Mouse (Mus musculus) forebrain, embryonic 11.5 days (tissue): ENCODE data around the gene Itgb2. TPM values are rescaled to one million over a fixed set of nuclear protein-coding genes. Genes with fewer than 3 reads are reported as not detected.
A peak's percentile ranks its signal among the peaks of the same experiment; 100 is the strongest.

Experiments
- ATAC-seq: fragments of 200-750 bp; cut with Nextera tagmentation; replicated peaks from 2 replicates; pipeline ENCODE4 v1.8.0; 2017; ENCODE audit warnings: moderate TSS enrichment; ENCODE audit not compliant: low FRiP score
- DNase-seq: peaks from one replicate; pipeline ENCODE4 v3.0.0-alpha.2; 2017; ENCODE audit warnings: low spot score
- H3K27ac ChIP-seq: fragments of 300-500 bp; sonication (generic); 2 replicates; pipeline ENCODE4 v1.5.1; 2014; ENCODE audit warnings: low read depth, low read length
- H3K27me3 ChIP-seq: fragments of 300-500 bp; sonication (generic); 2 replicates; pipeline ENCODE4 v1.6.1; 2014; ENCODE audit warnings: mild to moderate bottlenecking, low read length, mixed read lengths; ENCODE audit not compliant: control insufficient read depth, insufficient read depth
- H3K36me3 ChIP-seq: fragments of 300-500 bp; sonication (generic); 2 replicates; pipeline ENCODE4 v1.6.1; 2014; ENCODE audit warnings: mild to moderate bottlenecking, low read length, moderate library complexity, mixed read lengths; ENCODE audit not compliant: control insufficient read depth, insufficient read depth
- H3K4me1 ChIP-seq: fragments of 300-500 bp; sonication (generic); replicated peaks from 2 replicates; pipeline ENCODE4 v1.6.1; 2014; ENCODE audit warnings: low read length, mixed read lengths; ENCODE audit not compliant: control insufficient read depth, insufficient read depth
- H3K4me2 ChIP-seq: fragments of 300-500 bp; sonication (generic); 2 replicates; pipeline ENCODE4 v1.6.1; 2014; ENCODE audit warnings: low read depth, mild to moderate bottlenecking, low read length, moderate library complexity, mixed read lengths; ENCODE audit not compliant: severe bottlenecking
- H3K4me3 ChIP-seq: fragments of 300-500 bp; sonication (generic); 2 replicates; pipeline ENCODE4 v1.5.1; 2014; ENCODE audit warnings: low read depth, low read length
- H3K9ac ChIP-seq: fragments of 300-500 bp; sonication (generic); 2 replicates; pipeline ENCODE4 v1.6.1; 2014; ENCODE audit warnings: low read length
- H3K9me3 ChIP-seq: fragments of 300-500 bp; sonication (generic); 2 replicates; pipeline ENCODE4 v1.6.1; 2016; ENCODE audit warnings: low read length, mixed read lengths; ENCODE audit not compliant: control insufficient read depth
- WGBS: fragments of 180-500 bp; shearing (Covaris S2); extraction: QIAGEN DNeasy Blood & Tissue Kit; methylation state at CpG from one replicate; pipeline ENCODE4 v1.1.7; 2014; 5-methylcytosine and 5-hydroxymethylcytosine counted together
- polyA plus RNA-seq: library from polyadenylated mRNA; unstranded; fragments of >200 nt; fragmentation: Nextera tagmentation; extraction: Ambion mirVana; gene quantifications from 2 replicates; pipeline ENCODE4 v1.2.1, GENCODE M21; 2014

Itgb2 gene
- polyA plus RNA-seq, 1 experiment from 2014 or later = 1.3 TPM

- no peaks in the 10 kb centered on the region for H3K27me3 ChIP-seq
- ATAC-seq (no peak), DNase-seq (no peak)
- H3K4me2 ChIP-seq = no peak overlapping the region
- H3K27ac ChIP-seq = no peak overlapping the region
- no peak overlapping the region for H3K4me3 ChIP-seq
- WGBS = 94% methylated on average over 2 of the region's 2 CpGs
- H3K36me3 ChIP-seq = peaks cover 9% of the 10 kb centered on the region
- no peaks in the 10 kb centered on the region for H3K9me3 ChIP-seq
- no peak overlapping the region for H3K9ac ChIP-seq
- H3K4me1 ChIP-seq = no peaks in the 10 kb centered on the region
Observed at GRCm38 (mm10) chr10:77596060-77596459, 66.0 kb downstream of the Itgb2 start.

GRCm38 (mm10) chr10:77603021-77603420, 73.0 kb downstream of the Itgb2 start:
- Histone ChIP-seq H3K4me1 (peaks cover 3% of the 10 kb centered on the region; the same call in 1 of the 2 replicates), H3K9ac (no peak overlapping the region), H3K4me3 (no peak overlapping the region), H3K27me3 (no peaks in the 10 kb centered on the region), H3K36me3 (no peaks in the 10 kb centered on the region; the same call in 1 of the 2 replicates), H3K4me2 (no peak overlapping the region), H3K27ac (no peak overlapping the region), H3K9me3 (no peaks in the 10 kb centered on the region; the same call in 1 of the 2 replicates)
- WGBS = 55% methylated on average over 4 of the region's 4 CpGs
- DNase-seq (no peak), ATAC-seq (no peak)

GRCm38 (mm10) chr10:77604111-77604510, 74.1 kb downstream of the Itgb2 start:
- H3K4me1 ChIP-seq = peaks cover 3% of the 10 kb centered on the region; the same call in 1 of the 2 replicates
- ATAC-seq (no peak), DNase-seq (no peak)
- H3K27me3 ChIP-seq = no peaks in the 10 kb centered on the region
- no peaks in the 10 kb centered on the region; the same call in 1 of the 2 replicates for H3K36me3 ChIP-seq
- H3K4me3 ChIP-seq = no peak overlapping the region
- 90% methylated on average over 6 of the region's 6 CpGs for WGBS
- H3K9me3 ChIP-seq = no peaks in the 10 kb centered on the region; the same call in 1 of the 2 replicates
- no peak overlapping the region for H3K9ac ChIP-seq
- no peak overlapping the region for H3K4me2 ChIP-seq
- H3K27ac ChIP-seq = no peak overlapping the region

GRCm38 (mm10) chr10:77604958-77605357, 74.9 kb downstream of the Itgb2 start:
- Histone ChIP-seq H3K27ac (no peak overlapping the region), H3K9ac (no peak overlapping the region), H3K4me3 (no peak overlapping the region), H3K27me3 (no peaks in the 10 kb centered on the region), H3K36me3 (no peaks in the 10 kb centered on the region; the same call in 1 of the 2 replicates), H3K4me2 (no peak overlapping the region), H3K4me1 (peaks cover 3% of the 10 kb centered on the region; the same call in 1 of the 2 replicates), H3K9me3 (no peaks in the 10 kb centered on the region; the same call in 1 of the 2 replicates)
- ATAC-seq (no peak), DNase-seq (no peak)
- WGBS = 89% methylated on average over 5 of the region's 5 CpGs

GRCm38 (mm10) chr10:77605368-77605767, 75.3 kb downstream of the Itgb2 start:
- 54% methylated on average over 1 of the region's 1 CpGs for WGBS
- Histone ChIP-seq H3K36me3 (no peaks in the 10 kb centered on the region; the same call in 1 of the 2 replicates), H3K4me1 (peaks cover 3% of the 10 kb centered on the region; the same call in 1 of the 2 replicates), H3K27ac (peak overlapping the region; percentile 92), H3K27me3 (no peaks in the 10 kb centered on the region), H3K9me3 (no peaks in the 10 kb centered on the region; the same call in 1 of the 2 replicates), H3K9ac (peak overlapping the region; percentile 82), H3K4me3 (peak overlapping the region; percentile 78), H3K4me2 (peak overlapping the region; percentile 81; the same call in 1 of the 2 replicates)
- DNase-seq (peak; percentile 55), ATAC-seq (peak; percentile 32; the same call in 1 of the 2 replicates)

- H3K27me3 ChIP-seq = no peaks in the 10 kb centered on the region
- peaks cover 3% of the 10 kb centered on the region; the same call in 1 of the 2 replicates for H3K4me1 ChIP-seq
- peak within 1 kb of the TSS; percentile 92 for H3K27ac ChIP-seq
- peak within 1 kb of the TSS; percentile 78 for H3K4me3 ChIP-seq
- no peaks in the 10 kb centered on the region; the same call in 1 of the 2 replicates for H3K9me3 ChIP-seq
- H3K36me3 ChIP-seq = peaks cover 4% of the 10 kb centered on the region; the same call in 1 of the 2 replicates
- WGBS = 2% methylated on average over 88 of the region's 119 CpGs
- peak; percentile 98 for DNase-seq
- peak within 1 kb of the TSS; percentile 81 for H3K4me2 ChIP-seq
- peak; percentile 88 for ATAC-seq
- H3K9ac ChIP-seq = peak within 1 kb of the TSS; percentile 82
Observed at GRCm38 (mm10) chr10:77605908-77606826, 76.1 kb downstream of the Itgb2 start, which contains the start of the genes Sumo3 and Gm49325. Gene Sumo3, plus strand, starts transcription at chr10:77606097. Gene Gm49325, plus strand, starts transcription at chr10:77606197.

GRCm38 (mm10) chr10:77606855-77607254, 76.8 kb downstream of the Itgb2 start:
- ATAC-seq (no peak), DNase-seq (no peak)
- Histone ChIP-seq H3K36me3 (peaks cover 4% of the 10 kb centered on the region; the same call in 1 of the 2 replicates), H3K27me3 (no peaks in the 10 kb centered on the region), H3K9ac (peak overlapping the region; percentile 82), H3K4me3 (peak overlapping the region; percentile 78), H3K27ac (no peak overlapping the region; the same call in 1 of the 2 replicates), H3K4me2 (peak overlapping the region; percentile 81), H3K9me3 (no peaks in the 10 kb centered on the region; the same call in 1 of the 2 replicates), H3K4me1 (peaks cover 3% of the 10 kb centered on the region; the same call in 1 of the 2 replicates)
- WGBS = 44% methylated on average over 7 of the region's 7 CpGs

- no peak overlapping the region for H3K27ac ChIP-seq
- no peak overlapping the region; the same call in 1 of the 2 replicates for H3K9ac ChIP-seq
- ATAC-seq (no peak), DNase-seq (no peak)
- peaks cover 3% of the 10 kb centered on the region; the same call in 1 of the 2 replicates for H3K4me1 ChIP-seq
- H3K4me2 ChIP-seq = peak overlapping the region; percentile 81
- no peaks in the 10 kb centered on the region for H3K27me3 ChIP-seq
- 72% methylated on average over 5 of the region's 5 CpGs for WGBS
- H3K4me3 ChIP-seq = peak overlapping the region; percentile 78; the same call in 1 of the 2 replicates
- H3K9me3 ChIP-seq = no peaks in the 10 kb centered on the region; the same call in 1 of the 2 replicates
- peaks cover 4% of the 10 kb centered on the region; the same call in 1 of the 2 replicates for H3K36me3 ChIP-seq
Observed at GRCm38 (mm10) chr10:77607441-77607840, 77.4 kb downstream of the Itgb2 start.
